Mouse (Mus musculus) small intestine, adult 10 weeks (tissue): Measurements from ENCODE around the gene Emx1. TPM values are rescaled to one million over a fixed set of nuclear protein-coding genes. Genes with fewer than 3 reads are reported as not detected.

Source experiments
- polyA plus RNA-seq: library from polyadenylated mRNA; stranded (reverse); fragments of 350-450 nt; fragmentation: Illumina TruSeq; extraction: RNeasy Lipid Tissue Mini Kit (QIAGEN cat#74804); gene quantifications from one replicate; pipeline ENCODE4 v1.2.3, GENCODE M21; 2014; ENCODE audit warnings: low replicate concordance

Emx1 gene
- polyA plus RNA-seq = not detected

DNA sequence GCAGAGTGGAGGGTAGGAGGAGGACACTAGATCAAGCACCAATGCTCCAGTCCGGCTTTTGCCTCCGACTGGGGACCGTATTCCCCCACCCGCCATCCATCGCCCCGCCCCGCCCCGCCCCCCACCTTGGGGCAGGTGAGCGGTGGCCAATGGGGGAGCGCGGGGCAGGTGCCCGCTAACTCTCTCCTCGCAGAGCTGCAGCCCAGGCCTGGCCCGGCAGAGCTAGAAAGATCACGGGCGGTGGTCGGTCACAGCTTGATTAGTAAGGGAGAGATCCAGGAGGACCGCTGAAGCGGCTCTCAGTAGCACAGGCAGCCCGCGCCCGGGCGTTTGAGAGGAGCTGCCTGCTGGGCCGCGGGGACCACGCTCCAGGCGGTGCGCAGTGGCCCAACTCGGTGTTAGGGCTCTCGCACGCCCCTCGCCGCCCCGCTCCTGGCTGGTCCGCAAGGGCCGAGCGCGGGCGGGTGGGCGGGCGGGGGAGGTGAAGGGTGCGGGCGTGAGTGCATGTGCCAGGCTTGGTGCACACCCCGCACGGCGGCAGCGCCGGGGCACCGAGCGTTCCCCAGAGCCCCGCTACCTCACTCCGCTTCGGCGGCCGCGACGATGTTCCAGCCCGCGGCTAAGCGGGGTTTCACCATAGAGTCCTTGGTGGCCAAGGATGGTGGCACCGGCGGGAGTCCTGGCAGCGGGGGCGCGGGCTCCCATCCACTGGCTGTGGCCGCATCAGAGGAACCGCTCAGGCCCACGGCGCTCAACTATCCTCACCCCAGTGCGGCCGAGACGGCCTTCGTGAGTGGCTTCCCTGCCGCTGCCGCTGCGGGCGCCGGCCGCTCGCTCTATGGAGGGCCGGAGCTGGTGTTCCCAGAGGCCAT is at the start of gene Emx1:
Emx1 (plus strand) TSS at position 99 of the 872 bp plus-strand sequence.

Other genes starting within 250 kb of the Emx1 start
- 19.9 TPM for gene Exoc6b, start 117.9 kb upstream of the Emx1 start, polyA plus RNA-seq
- gene Spr, start 49.7 kb upstream of the Emx1 start, polyA plus RNA-seq = 0.67 TPM
- gene Sfxn5, start 146.0 kb downstream of the Emx1 start, polyA plus RNA-seq = 0.33 TPM
- gene Rab11fip5, start 187.2 kb downstream of the Emx1 start, polyA plus RNA-seq = 0.15 TPM
- gene Noto, start 236.4 kb downstream of the Emx1 start, polyA plus RNA-seq = not detected
- gene Smyd5, start 244.6 kb downstream of the Emx1 start, polyA plus RNA-seq = 0.82 TPM